Mouse (Mus musculus) limb, embryonic 11.5 days (tissue): ENCODE results near the gene Homer3. TPM values are rescaled to one million over a fixed set of nuclear protein-coding genes. Genes with fewer than 3 reads are reported as not detected.

ENCODE experiments used
- ATAC-seq: fragments of 200-750 bp; cut with Nextera tagmentation; 2 replicates; pipeline ENCODE4 v1.8.0; 2017; ENCODE audit warnings: low read depth; ENCODE audit not compliant: insufficient number of reproducible peaks, low FRiP score, low TSS enrichment
- DNase-seq: peaks from one replicate; pipeline ENCODE4 v3.0.0-alpha.2; 2015; ENCODE audit warnings: low spot score
- H3K27ac ChIP-seq: fragments of 300-500 bp; sonication (generic); replicated peaks from 2 replicates; pipeline ENCODE4 v1.5.1; 2014; ENCODE audit warnings: low read depth, mild to moderate bottlenecking, low read length
- H3K27me3 ChIP-seq: fragments of 300-500 bp; sonication (generic); 2 replicates; pipeline ENCODE4 v1.6.1; 2014; ENCODE audit warnings: mild to moderate bottlenecking, low read length, mixed read lengths; ENCODE audit not compliant: control insufficient read depth, insufficient read depth
- H3K36me3 ChIP-seq: fragments of 300-500 bp; sonication (generic); 2 replicates; pipeline ENCODE4 v1.6.1; 2014; ENCODE audit warnings: mild to moderate bottlenecking, low read length, moderate library complexity, mixed read lengths; ENCODE audit not compliant: control insufficient read depth, insufficient read depth
- H3K4me1 ChIP-seq: fragments of 300-500 bp; sonication (generic); 2 replicates; pipeline ENCODE4 v1.6.1; 2014; ENCODE audit warnings: low read length, mixed read lengths; ENCODE audit not compliant: control insufficient read depth, insufficient read depth
- H3K4me2 ChIP-seq: fragments of 300-500 bp; sonication (generic); 2 replicates; pipeline ENCODE4 v1.6.1; 2014; ENCODE audit warnings: low read depth, mild to moderate bottlenecking, moderate library complexity; ENCODE audit not compliant: severe bottlenecking
- H3K4me3 ChIP-seq: fragments of 300-500 bp; sonication (generic); 2 replicates; pipeline ENCODE4 v1.5.1; 2014; ENCODE audit warnings: low read depth, low read length
- H3K9ac ChIP-seq: fragments of 300-500 bp; sonication (generic); 2 replicates; pipeline ENCODE4 v1.6.1; 2014; ENCODE audit warnings: mild to moderate bottlenecking, low read length
- H3K9me3 ChIP-seq: fragments of 300-500 bp; sonication (generic); 2 replicates; pipeline ENCODE4 v1.6.1; 2016; ENCODE audit warnings: low read length; ENCODE audit not compliant: control insufficient read depth
- WGBS: fragments of 180-500 bp; shearing (Covaris S2); extraction: QIAGEN DNeasy Blood & Tissue Kit; methylation state at CpG from one replicate; pipeline ENCODE4 v1.1.7; 2014; 5-methylcytosine and 5-hydroxymethylcytosine counted together
- polyA plus RNA-seq: library from polyadenylated mRNA; unstranded; fragments of >200 nt; fragmentation: Nextera tagmentation; extraction: Ambion mirVana; gene quantifications from 2 replicates; pipeline ENCODE4 v1.2.1, GENCODE M21; 2014

Gene Homer3
- polyA plus RNA-seq, 1 experiment from 2014 or later, result 75.2 TPM

GRCm38 (mm10) chr8:70331526-70331925 lies 48.9 kb downstream of the Homer3 start:
- H3K27me3 ChIP-seq, result no peaks in the 10 kb centered on the region
- no peak overlapping the region for H3K27ac ChIP-seq
- ATAC-seq, result no peak
- no peak overlapping the region for H3K4me2 ChIP-seq
- H3K36me3 ChIP-seq, result peaks cover 43% of the 10 kb centered on the region
- no peak overlapping the region for H3K4me3 ChIP-seq
- DNase-seq, result peak; percentile 45
- WGBS, result 68% methylated on average over 19 of the region's 19 CpGs
- no peaks in the 10 kb centered on the region for H3K9me3 ChIP-seq
- peak overlapping the region; percentile 17; the same call in 1 of the 2 replicates for H3K9ac ChIP-seq
- peaks cover 22% of the 10 kb centered on the region for H3K4me1 ChIP-seq

DNA sequence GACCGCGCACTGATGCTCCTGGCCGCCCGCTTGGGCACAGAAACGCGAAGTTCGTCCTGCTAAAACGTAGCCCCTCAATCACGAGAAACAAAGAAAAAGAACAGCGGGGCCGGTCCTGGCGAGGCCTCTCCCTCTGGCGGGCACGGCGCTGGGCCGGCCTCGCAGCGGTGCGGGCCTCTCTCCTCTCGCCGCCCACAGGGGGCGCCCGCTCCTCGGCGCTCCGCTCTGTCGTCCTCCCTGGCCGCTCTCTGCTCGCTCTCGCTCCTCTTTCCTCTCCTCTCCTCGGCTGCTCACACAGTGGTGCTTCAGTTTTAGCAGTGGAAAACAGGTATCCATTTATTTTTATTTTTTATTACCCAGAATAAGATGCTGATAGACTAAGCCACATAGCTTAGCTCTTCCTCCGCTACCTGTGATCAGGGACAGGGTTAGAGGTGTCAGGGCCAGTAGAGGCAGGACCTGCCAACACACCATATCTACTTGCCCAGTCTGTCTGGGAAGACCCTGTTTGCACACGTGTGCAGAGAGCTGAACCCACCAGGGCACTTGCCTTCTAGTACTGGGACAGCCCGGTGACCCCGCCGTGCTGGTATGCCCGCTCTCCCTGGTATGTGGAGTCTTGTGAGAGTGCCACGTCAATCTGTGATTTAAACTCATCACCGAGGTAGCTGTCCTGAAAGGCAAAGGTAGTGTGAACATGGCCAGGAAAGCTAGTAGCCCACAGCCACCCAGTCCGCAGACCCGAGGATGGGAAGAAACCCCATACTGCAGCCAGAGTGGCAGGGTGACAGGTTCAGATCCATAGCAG lies 49.6 kb downstream of the Homer3 start:
- Histone ChIP-seq H3K9me3 (no peaks in the 10 kb centered on the region), H3K27ac (0 out of 2 replicates have a peak overlapping the region, but pooled peaks have one; percentile 30), H3K27me3 (no peaks in the 10 kb centered on the region), H3K4me1 (peaks cover 22% of the 10 kb centered on the region), H3K4me3 (no peak overlapping the region), H3K9ac (peak overlapping the region; percentile 49; the same call in 1 of the 2 replicates), H3K36me3 (peaks cover 50% of the 10 kb centered on the region), H3K4me2 (0 out of 2 replicates have a peak overlapping the region, but pooled peaks have one; percentile 7)
- 25% methylated on average over 41 of the region's 41 CpGs for WGBS
- DNase-seq, result peak; percentile 90
- ATAC-seq, result peak; percentile 65; the same call in 1 of the 2 replicates

DNA sequence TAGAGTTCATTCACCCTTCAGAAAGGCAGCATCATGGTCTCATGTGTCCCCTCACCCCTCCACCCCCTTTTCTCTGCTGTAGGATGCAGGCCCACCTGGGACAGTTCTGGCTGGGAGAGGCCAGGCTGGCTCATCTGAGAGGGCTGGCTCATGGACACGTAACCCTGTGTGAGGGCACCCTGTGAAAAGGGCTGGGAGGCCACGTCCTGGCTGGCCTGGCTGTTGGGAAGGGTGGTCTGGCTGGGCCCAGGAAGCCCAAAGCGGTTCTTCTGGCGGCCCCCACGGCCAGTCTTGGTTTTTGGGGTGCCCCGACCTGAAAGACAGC lies 50.2 kb downstream of the Homer3 start:
- no peaks in the 10 kb centered on the region for H3K27me3 ChIP-seq
- WGBS, result 87% methylated on average over 6 of the region's 6 CpGs
- H3K4me3 ChIP-seq, result no peak overlapping the region
- ATAC-seq (no peak), DNase-seq (no peak)
- no peaks in the 10 kb centered on the region for H3K9me3 ChIP-seq
- H3K4me2 ChIP-seq, result no peak overlapping the region
- peaks cover 55% of the 10 kb centered on the region for H3K36me3 ChIP-seq
- H3K27ac ChIP-seq, result no peak overlapping the region
- peaks cover 22% of the 10 kb centered on the region for H3K4me1 ChIP-seq
- H3K9ac ChIP-seq, result no peak overlapping the region

GRCm38 (mm10) chr8:70338931-70339330 lies 56.3 kb downstream of the Homer3 start:
- DNase-seq (no peak), ATAC-seq (no peak)
- Histone ChIP-seq H3K4me2 (no peak overlapping the region), H3K27ac (no peak overlapping the region), H3K9ac (no peak overlapping the region), H3K27me3 (no peaks in the 10 kb centered on the region), H3K9me3 (no peaks in the 10 kb centered on the region), H3K4me3 (no peak overlapping the region), H3K4me1 (peaks cover 15% of the 10 kb centered on the region), H3K36me3 (peaks cover 65% of the 10 kb centered on the region)
- WGBS, result 96% methylated on average over 7 of the region's 7 CpGs

- Histone ChIP-seq H3K27ac (no peak overlapping the region), H3K4me3 (no peak overlapping the region), H3K27me3 (no peaks in the 10 kb centered on the region), H3K36me3 (peaks cover 52% of the 10 kb centered on the region), H3K4me2 (no peak overlapping the region), H3K9me3 (no peaks in the 10 kb centered on the region), H3K4me1 (peaks cover 22% of the 10 kb centered on the region), H3K9ac (no peak overlapping the region)
- DNase-seq, result no peak
- WGBS, result 91% methylated on average over 7 of the region's 7 CpGs
- ATAC-seq, result no peak
These were observed 58.0 kb downstream of the Homer3 start for GRCm38 (mm10) chr8:70340659-70341058.

DNA sequence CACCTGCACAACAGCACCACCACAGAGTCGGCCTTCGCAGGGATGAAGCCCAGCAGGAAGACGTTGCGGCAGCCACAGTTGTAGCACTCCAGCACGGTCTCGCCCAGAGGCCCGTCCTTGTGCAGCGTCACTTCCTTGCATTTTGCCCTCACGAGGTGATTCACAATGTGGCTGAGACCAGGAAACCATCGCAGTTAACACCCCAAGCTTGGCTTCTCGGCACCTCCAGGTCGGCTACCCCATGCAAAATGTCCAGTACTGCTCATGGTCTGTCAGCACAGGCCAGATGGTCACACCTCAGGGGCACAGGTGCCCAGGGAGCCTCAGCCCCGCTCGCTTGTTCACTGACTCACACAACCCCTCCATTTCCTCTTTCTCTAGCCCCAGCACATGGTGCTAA lies 59.4 kb downstream of the Homer3 start:
- Histone ChIP-seq H3K4me3 (no peak overlapping the region), H3K4me1 (peaks cover 22% of the 10 kb centered on the region), H3K9me3 (no peaks in the 10 kb centered on the region), H3K9ac (no peak overlapping the region), H3K27me3 (no peaks in the 10 kb centered on the region), H3K4me2 (no peak overlapping the region), H3K27ac (no peak overlapping the region), H3K36me3 (peaks cover 42% of the 10 kb centered on the region)
- DNase-seq (no peak), ATAC-seq (no peak)
- 84% methylated on average over 14 of the region's 14 CpGs for WGBS

DNA sequence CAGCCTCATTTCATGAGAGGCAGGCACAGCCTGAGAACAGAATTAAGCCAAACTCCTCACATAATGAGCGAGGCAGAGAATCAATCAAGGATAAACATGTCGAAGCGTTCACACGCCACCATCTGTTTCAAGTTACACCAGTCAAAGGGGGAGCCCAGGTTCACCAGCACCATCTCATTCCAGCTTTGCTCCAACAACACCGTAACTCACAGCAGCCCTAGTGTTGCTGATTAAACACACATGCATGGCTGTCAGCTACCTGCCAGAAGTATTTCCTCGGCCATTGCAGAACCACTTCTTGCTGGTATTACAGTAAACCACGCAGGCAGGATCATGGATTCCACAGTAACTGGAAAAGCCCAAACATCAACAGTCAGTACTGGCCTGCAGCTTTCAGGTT lies 60.4 kb downstream of the Homer3 start:
- Histone ChIP-seq H3K27ac (peak overlapping the region; percentile 59; the same call in 1 of the 2 replicates), H3K4me2 (no peak overlapping the region), H3K4me1 (peaks cover 22% of the 10 kb centered on the region), H3K4me3 (no peak overlapping the region), H3K27me3 (no peaks in the 10 kb centered on the region), H3K9me3 (no peaks in the 10 kb centered on the region), H3K9ac (no peak overlapping the region), H3K36me3 (peaks cover 31% of the 10 kb centered on the region)
- ATAC-seq (no peak), DNase-seq (peak; percentile 67)
- 22% methylated on average over 7 of the region's 7 CpGs for WGBS

DNA sequence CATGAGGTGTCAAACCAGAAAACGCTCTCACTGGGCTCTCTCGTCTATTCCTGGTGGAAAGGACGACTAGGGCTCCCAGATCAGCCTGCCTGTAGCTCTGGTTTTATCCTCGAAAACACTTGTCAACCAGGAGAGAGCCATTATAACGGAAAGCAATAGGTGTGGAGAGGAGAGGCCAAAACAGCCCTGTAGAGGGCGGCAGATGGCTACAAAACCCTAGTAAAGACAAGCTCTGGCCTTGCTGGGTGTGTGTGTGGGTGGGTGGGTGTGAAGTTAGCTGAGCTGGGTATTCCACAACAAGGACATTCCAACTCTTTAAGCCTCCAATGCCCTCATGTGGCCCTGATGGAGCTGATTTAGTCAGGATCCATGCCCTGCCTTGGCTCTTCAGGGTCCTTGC lies 61.1 kb downstream of the Homer3 start:
- Histone ChIP-seq H3K4me3 (no peak overlapping the region), H3K9me3 (no peaks in the 10 kb centered on the region), H3K27ac (peak overlapping the region; percentile 59; the same call in 1 of the 2 replicates), H3K4me1 (peaks cover 22% of the 10 kb centered on the region), H3K4me2 (0 out of 2 replicates have a peak overlapping the region, but pooled peaks have one; percentile 4), H3K36me3 (peaks cover 28% of the 10 kb centered on the region), H3K27me3 (no peaks in the 10 kb centered on the region), H3K9ac (no peak overlapping the region; the same call in 1 of the 2 replicates)
- ATAC-seq (no peak), DNase-seq (peak; percentile 73)
- 48% methylated on average over 6 of the region's 6 CpGs for WGBS
